Mouse (Mus musculus) cerebellum, adult 11 months (tissue): Measurements from ENCODE around the gene Eif5.
"Not testable (repeated sequence)": the region's sequence is repeated elsewhere in the genome, so short reads cannot be mapped to it uniquely, and the experiment has no call there.

ENCODE experiments used
- DNase-seq: peaks from one replicate; pipeline ENCODE4 v3.0.0; 2022

Eif5 gene

DNA sequence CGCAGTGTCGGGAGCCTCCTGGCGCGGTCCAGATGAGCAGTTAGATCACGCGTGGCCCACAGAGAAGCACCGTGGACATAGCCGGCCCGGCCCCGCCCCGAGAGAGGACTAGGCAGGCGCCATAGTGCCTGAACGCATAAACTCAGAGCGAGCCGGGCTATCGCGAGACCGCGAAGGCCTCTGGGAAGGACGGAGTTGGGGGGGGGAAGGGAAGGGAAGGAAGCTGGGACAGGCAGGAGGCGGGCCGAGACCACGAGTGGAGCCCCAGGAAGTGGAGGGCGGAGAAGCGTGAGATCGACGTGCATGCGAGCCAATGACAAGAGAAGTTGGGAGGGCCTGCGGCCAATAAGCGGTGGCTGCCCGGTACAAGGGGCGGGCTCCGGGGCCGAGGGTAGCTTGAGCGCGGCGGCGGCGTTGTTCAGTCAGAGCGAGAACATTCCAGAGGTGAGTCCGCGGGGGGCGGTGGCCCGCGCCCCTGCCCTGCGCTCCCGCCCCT is at the start of gene Eif5:
Eif5 (plus strand) TSS at position 221 of the 496 bp plus-strand sequence.
- peak; percentile 99 for DNase-seq

DNA sequence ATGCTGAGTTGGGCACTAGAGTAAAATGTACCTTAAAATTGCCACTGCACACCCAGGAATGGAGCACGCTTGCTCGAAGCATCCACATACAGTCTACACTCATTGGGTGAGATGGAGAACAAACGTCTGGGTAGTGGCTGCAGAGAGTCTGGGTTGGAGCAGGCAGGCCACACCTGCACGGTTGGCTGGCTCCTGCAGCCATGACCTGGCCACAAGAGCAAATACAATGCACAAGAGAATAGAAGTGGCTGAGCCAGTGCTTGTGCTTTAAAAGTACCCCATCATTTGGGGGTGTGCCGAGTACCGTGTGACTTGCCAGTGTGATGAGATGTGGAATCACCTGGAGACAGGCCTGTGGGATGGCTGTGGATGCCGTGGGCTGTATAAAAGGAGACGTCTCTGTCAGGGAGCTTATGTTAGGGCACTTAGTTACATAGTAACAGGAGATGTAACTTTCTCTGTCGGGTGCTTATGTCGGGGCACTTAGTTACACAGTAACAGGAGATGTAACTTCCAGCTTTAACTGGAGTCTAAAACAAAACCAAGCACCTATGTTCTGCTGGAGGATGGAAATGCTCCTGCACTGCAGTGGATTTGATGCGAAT is 48.5 kb upstream of the Eif5 start:
- DNase-seq: no peak

DNA sequence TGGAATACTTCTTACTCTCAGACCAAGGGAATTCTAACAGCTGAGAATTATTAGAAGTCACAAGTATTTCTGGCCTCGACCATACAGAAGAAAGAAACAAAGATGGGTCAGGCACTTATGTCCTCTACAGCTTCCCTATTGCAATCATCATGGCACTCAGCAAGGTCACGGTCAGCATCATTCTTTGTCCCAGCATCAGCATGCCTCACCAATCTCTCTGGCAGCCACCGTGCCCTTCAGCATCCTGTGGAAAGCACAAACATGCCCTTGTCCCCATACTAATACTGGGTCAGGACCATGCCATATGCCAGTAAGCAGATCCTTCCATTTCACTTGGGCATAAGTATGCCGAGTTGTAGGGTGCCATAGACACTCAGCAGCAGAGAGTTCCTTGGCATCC is 42.9 kb upstream of the Eif5 start:
- DNase-seq: no peak

DNA sequence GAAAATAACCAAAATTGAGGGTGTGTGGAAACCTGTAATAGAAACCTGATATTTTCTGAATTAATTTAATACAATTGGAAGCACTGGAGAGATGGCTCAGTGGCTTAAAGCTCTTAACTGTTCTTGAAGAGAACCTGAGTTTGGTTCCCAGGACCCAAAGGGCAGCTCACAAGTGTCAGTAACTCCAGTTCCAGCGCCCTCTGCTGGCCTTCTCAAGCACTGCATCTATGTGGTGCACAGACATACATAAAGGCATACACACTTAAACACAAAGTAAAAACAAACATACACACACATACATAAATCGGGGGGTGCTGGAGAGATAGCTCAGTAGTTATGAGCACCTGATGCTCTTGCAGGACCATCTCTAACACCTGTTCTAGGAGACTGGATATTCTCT is 40.7 kb upstream of the Eif5 start:
- DNase-seq: no peak

DNA sequence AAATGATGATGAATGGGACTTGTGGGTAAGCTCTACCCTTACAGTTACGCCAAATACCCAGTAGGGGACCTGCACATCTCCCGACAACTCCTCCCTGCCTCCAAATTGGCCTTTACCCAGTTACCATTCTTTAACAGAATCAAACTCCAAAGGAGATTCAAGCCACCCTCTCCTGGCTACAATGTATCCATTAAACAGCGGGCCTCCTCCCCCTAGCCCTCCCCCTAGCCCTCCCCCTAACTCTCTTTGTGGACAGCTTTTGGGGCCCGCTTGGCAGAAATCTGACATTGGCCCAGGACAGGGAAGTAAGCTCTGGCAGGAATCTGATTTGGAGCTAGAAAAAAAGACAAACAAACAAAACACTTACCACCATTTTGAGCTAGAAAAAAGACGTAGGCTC is 38.2 kb upstream of the Eif5 start:
- no peak for DNase-seq

DNA sequence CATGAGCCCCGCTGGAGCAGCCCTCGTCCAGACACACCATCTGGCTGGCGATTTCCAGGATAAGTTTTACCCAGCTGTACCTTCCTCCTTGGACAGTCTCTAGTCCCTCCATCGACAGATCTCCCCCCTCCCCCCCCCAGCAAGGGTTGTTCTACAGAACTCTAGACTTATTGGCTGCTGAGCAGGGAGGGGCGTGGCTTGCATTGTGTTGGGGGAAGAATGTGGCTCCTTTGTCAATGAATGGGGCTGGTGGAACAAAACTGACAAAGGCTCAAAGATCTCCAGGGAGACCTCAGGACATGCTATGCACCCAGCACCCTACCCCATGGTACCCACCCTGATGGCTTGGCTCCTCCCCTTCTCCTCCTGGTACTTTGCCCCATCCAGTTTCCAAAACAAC is 37.1 kb upstream of the Eif5 start:
- no peak for DNase-seq

DNA sequence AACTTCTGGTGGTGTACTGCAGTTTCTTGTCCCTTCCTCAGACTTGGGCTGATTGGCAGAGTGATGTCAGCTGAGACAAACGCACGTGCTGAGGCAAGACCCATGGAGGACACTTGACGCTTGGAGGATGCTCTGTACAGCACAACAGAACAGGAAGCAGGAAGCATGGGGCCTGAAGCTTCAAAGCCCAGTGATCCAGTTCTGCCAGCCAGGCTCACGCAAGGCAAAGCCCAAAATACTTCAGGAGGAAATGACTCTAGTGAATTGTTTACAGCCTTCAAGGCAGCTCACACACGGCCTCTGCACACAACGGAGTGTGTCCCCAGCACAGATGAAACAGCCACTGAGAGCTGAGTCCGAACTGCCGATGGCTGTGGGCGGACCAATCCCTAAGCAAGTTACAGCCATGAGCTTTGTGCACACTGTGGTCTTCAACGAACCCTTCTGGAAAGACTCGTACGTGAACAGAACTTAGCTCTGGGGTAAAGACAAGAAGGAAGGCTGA is 34.7 kb upstream of the Eif5 start:
- DNase-seq: no peak

DNA sequence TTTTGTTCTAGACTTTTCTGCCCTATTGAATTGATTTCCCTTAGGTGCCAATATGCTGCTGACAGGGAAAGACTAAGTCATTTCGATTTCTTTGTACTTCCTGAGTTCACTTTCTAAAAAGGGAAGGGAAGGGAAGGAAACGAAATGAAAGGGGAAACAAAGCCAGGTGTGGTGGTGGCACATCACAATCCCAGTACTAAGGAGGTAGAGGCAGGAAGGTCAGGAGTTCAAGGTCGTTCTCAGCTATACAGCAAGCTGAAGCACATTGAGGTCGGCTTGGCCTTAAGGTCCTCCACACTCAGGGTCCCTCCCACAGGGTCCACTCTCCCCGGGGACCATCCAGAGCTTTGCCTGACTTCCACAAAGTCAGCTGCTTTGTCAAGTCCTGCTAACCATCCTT is 34.2 kb upstream of the Eif5 start:
- DNase-seq: no peak

DNA sequence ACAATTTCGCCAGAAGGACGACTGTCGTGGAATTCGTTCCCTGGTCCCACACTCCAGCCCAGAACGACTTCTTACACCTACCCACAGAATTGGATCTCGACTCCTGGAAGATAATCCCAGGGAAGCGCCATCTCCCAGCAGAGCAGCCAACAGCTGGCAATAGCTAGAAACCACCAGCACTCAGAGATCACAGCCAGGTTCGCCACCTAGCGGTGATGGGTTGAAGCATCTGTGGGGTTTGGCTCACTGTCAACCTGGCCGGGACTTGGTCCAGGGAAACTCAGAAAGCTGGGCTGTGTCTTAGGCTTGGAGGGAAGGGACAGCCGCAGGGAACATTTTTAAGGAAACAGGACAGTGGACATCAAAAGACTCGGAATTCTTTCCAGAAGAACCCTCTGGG is 32.9 kb upstream of the Eif5 start:
- peak; percentile 90 for DNase-seq

DNA sequence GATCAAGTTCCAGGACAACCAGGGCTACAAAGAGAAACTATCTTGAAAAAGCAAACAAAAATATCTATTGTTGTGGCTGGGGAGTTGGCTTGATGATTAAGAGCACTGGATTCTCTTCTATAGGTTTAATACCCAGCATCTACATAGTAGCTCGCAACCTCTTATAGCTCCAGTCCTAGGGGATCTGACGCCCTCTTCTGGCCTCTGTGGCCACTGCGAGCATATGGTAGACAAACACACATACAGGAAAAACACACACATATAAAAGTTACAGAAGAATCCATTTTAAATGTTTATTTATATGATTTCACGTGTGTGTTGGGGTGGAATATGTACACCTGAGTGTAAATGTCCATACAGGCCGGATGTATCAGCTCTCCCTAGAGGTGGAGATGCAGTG is 30.8 kb upstream of the Eif5 start:
- DNase-seq: no peak

DNA sequence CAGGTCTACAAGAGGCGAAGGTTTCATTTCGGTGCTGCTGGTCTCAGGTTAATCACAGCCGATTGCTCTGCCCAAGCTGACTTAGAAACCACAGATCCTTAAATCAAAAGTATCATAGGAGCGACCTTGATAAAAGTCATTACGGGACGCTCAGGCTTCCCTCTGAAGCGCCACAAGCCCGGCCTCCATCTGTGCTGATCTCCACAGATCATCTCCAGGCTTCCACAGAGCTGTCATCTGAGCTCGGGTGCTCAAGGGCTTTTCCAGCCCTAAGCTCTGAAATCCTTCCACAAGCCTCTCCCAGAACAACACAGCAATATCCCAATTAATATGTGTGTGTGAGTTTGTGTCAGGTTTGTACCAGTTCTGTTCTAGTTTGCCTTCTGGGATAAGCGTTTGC is 29.9 kb upstream of the Eif5 start:
- DNase-seq: no peak

DNA sequence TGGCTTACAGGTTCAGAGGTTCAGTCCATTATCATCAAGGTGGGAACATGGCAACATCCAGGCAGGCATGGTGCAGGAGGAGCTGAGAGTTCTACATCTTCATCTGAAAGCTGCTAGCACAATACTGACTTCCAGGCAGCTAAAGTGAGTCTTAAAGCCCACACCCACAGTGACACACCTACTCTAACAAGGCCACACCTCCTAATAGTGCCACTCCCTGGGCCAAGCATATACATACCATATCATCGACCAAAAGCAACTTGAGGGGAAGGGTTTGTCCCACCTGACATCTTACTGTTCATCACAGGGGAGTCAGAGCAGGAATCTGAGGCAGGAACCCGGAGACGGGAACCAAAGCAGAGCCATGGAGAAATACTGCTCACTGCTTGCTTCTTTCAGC is 29.4 kb upstream of the Eif5 start:
- not testable (repeated sequence) for DNase-seq

DNA sequence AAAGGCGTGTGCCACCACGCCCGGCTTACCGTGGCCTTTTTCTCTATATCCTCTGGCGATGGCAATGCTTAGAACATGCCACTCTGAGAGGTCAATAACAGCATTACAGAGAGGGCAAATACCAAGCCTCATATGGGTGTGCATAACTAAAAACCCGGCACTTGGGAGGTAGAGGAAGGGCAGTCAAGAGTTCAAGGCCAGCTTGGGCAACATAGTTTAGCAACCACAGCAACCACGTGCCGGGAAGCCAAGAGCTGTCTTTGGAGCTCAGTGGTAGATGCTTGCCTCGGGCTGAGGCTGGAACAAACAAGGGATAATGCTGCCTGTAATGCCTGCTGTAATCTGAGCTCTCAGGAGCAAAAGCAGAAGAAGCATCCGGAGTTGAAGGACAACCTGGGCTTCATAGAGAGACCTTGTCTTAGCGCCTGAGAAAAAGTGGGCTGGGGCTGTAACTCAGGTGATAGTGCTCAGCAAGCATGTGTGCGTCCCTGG is 25.2 kb upstream of the Eif5 start:
- DNase-seq: no peak

DNA sequence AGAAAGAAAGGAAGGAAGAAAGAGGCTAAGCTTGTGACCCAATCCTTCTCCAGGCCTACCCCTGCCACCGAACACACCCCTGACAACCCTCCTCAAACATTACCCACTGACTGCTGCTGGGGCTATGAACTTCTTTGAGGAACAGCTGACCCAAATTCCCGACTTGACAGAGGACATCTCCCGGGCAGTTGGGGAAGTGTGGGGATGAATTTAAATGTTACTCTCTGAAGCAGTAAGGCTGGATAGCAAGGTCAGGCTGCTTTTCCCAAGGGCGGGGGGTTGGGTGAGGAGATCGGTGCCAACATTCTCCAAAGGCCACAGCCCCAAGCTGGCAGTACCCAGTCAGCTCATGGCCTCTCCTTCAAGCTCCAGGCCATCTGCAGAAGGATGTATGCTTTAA is 24.1 kb upstream of the Eif5 start:
- no peak for DNase-seq

DNA sequence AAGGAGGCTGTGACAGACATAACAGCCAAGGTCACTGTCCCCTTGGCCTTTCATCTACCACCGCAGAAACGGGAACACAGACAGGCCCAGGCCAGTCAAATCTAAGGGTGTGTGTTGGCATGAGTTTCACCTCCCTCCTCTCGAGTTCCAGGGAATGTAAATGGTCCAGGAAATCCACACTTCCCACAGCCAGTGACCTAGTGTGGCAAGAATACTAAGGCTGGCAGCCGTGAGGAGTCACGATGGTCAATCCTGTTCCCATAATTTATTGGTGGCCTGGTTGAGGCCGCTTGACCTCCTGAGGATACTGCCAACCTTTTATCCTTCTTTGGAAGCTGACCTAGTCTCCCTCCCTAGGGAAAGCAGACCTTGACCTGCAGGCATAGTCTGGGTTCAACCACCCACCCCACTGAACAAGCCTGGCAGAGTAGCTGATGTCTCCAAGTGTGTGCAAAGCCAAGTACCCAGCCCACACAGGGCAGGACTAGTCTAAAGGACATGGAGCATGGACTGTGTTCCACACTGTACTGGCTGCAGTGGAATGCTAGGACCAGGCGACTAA is 23.5 kb upstream of the Eif5 start:
- DNase-seq: no peak

DNA sequence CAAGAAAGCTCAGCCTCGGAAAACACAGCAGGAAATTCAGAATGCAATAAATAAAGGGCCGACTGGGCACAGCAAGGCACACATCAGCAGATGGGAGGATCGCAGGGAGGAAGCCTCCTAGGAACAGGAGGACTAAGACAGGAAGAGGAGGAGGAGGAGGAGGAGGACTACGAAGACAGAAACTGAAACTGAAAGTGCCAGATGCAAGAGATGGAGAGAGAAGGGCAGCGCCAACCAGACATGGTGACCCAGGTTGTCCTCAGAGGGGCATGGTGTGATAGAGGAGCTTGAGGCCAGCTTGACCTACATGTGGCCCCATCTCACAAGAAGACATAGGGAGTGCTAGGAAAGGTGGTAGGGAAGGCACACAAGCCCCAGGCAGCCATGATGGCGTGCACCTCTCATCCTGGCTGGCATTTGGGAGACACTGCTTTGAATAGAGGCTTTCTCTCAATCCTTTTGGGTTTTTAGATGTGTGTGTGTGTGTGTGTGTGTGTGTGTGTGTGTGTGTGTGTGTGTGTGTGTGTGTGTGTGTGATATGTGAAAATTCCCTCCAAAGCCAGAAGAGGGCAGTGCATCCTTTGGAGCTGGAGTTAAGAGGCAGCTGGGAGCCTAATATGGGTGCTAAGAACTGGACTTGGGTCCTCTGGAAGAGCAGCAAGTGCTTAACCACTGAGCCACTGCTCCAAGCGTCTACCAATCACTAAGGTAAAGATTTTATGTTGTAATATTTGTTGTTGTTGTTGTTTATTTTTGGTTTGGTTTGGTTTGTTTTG is 22.8 kb upstream of the Eif5 start:
- no peak for DNase-seq

DNA sequence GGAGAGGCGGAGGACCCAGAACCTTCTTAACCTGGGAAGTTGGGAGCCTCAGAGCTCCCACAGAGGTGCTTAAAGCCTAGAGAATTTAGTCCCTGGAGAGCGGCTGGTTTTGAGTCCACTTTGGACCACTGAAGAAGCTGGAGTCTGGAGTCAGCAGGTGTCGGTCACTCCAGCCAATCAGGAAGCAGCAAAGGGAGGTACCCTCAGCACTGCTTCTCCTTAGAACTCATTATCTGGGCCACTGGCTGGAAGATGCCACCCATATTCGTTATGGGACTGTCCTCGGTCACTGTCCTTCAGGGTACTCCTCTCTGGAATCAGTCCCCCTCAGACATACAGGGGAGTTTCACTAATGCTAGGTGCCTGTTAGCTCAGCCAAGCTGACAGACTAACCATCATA is 21.9 kb upstream of the Eif5 start:
- no peak for DNase-seq

DNA sequence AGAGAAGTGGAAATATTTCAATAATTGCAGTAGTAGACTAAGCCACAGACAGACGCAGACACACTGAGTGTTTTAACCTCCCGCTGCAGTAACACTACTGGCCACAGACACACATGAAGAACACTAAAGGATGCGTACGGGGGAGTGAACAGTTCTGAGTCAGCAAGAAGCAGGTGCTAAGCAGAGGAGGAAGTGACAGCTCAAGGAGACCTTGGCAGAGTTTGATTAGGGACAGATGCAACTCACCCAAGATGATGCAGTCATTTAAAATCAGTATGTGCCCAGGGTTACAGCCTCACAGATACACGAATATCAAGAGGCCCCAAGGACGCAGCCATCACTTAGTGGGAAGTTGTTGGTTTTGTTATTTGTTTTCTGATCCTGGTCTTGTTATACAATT is 21.0 kb upstream of the Eif5 start:
- DNase-seq: no peak

DNA sequence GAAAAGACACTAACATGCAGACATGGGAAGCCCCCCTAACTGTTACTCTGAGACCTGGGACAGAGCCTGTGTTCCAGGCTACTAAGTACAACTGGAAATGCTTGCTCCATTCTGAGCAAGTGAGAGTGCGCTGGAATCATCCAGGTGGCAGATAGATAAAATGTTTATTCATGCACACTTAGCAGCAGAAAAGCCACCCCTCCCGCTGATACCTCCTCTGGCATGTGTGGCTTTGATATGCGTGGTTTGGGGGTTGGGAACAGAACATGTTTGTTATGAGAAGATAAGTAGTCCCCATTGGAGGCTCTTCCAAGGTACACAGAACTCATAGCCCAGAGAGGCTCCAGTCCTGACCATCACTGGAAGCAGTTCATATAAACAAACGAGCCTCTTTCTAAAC is 19.9 kb upstream of the Eif5 start:
- no peak for DNase-seq

DNA sequence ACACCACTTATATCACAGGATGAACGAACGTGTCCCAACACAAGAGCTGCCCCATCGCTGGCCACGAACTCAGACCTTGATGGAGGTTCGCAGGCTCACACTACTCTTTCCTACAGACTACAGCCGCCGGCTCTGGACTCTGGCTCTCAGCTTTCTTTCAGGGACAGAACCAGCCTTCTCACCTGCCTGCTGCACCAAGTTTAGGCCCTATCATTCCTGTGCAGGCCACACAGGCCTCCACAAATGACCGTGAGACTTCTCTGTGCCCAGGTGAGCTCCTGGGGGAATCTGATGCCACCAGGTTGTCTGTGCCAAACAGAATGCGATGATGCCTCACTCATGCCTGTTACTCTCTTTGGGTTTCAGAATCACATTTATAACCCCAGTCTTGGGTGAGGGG is 19.4 kb upstream of the Eif5 start:
- no peak for DNase-seq

DNA sequence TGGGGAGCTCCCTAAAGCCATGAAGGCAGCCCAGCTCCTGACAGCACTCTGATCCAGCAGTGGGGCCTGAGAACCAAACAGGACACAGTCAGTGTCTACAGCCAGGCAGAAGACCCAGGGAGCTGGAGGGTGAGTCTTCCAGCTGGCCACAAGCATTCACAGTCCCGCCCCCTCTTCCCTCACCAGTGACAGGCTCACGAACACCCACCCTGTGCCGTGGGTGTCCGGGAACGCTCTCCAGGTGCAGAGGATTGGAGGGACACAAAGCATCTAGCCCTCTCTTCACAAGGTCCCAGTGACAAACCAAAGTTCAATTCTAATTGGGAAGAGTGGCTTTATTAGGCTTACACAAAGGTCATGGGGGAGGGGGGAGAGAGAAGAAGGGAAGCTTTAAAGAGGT is 18.0 kb upstream of the Eif5 start:
- DNase-seq: no peak

DNA sequence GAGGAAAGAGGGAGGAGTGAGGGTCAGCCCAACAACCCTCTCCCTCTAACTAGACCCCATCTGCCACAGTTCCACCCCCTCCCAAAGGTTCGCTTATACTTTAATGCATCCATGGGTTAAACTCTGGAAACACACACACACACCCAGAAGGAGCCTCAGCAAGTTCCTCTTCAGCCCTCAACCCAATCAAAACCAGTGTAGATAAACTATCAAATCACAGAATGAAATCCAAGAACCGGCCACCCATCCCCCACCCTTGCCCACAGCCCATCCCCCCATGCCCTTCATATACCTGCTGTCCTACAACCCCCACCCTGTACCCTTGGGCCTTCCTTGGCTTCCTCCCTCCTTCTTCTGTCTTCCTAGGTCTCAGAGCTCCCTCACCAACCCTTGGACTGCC is 16.8 kb upstream of the Eif5 start:
- DNase-seq: no peak

DNA sequence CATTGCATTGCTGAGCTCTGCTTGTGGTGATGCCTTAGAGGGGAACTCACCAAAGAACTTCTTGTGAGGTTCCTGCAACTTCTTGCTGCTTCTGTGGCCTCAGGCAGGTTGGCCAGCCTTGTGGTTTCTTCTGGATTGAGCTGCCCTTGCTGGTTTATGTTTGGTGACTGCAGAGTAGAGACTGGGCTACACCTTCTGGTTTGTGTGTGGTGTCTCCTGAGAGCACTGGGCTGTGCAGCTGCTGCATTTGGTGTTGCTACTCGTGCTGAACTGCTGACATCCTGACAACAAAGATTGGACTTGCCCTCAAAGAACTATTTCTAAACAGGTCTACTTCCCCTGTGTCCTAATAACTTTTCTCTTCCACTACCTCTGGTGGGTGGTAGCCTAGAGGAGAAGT is 13.3 kb upstream of the Eif5 start:
- DNase-seq: no peak

DNA sequence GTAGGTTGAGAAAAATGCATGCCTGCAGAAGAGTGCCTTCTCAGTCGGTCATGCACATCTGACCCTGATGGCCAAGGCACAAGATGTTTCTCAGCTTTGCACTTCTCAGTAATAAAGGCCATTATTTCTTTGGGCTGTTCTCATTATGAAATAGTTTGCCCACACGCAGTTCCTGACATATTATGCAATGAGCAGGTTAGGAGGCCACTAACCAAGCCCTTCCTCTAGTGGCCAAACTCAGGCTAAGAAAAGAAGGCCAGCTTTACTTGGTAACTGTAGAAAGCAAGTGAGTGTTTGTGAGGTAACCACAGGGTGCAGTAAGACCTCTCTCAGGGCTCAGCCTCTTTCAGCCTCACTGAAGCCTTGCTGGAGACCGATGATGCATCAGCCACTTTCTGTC is 12.9 kb upstream of the Eif5 start:
- DNase-seq: no peak
